ENCODE assay signal across 12 mouse cellular contexts in genomic region chr9:122836126-122836525, GRCm38 (mm10). TPM values are rescaled to one million over a fixed set of nuclear protein-coding genes. Genes with fewer than 3 reads are reported as not detected.
DNase-seq lines count a peak whose midpoint lies in the region; ATAC-seq lines count a peak whose summit lies in the region.
"Had no signal": no experiment of that assay in that cellular context is flagged by ENCODE, and none has a peak within 500 bp of the region (broad histone marks: within the 10 kb centered on the region; RNA-seq: fewer than 3 reads in every experiment).

No protein-coding gene starts in this region.

- peak; percentile 11 for DNase-seq in urinary bladder, postnatal 14 days (ENCODE audit: low spot score)
- DNase-seq in urinary bladder, postnatal 25 days (ENCODE audit: low spot score): no peak
- no peak for DNase-seq in adrenal gland, adult 2 months
- no peak for DNase-seq in gastrocnemius, adult 8-10 months (ENCODE audit: low spot score in 2 of 2)
- DNase-seq: kidney, adult 11 months had no signal

- no peaks in the 10 kb centered on the region for H3K4me1 ChIP-seq in intestine, embryonic 16.5 days (ENCODE audit: control insufficient read depth, insufficient read depth, low read length)
- peaks cover 11% of the 10 kb centered on the region for H3K4me1 ChIP-seq in intestine, embryonic 15.5 days (replicated peaks)
- peaks cover 12% of the 10 kb centered on the region; the same call in 1 of the 2 replicates for H3K4me1 ChIP-seq in hindbrain, embryonic 15.5 days (replicated peaks)

- ATAC-seq in intestine, embryonic 16.5 days: no peak
- ATAC-seq in intestine, embryonic 15.5 days: no peak
- ATAC-seq in hindbrain, embryonic 15.5 days (ENCODE audit: low FRiP score, low read depth): peak; percentile 34; the same call in 1 of the 2 replicates

- H3K36me3 ChIP-seq in intestine, embryonic 16.5 days (ENCODE audit: control insufficient read depth, insufficient read depth, low read length): no peaks in the 10 kb centered on the region
- no peaks in the 10 kb centered on the region for H3K36me3 ChIP-seq in intestine, embryonic 15.5 days
- H3K36me3 ChIP-seq in hindbrain, embryonic 15.5 days: 0 out of 2 replicates have a peak, but pooled peaks cover 10% of the 10 kb centered on the region

- 68% methylated on average over 9 of the region's 9 CpGs for WGBS in intestine, embryonic 16.5 days
- WGBS in intestine, embryonic 15.5 days: 72% methylated on average over 9 of the region's 9 CpGs
- WGBS in hindbrain, embryonic 15.5 days: 72% methylated on average over 9 of the region's 9 CpGs

- no peak overlapping the region for H3K4me3 ChIP-seq in intestine, embryonic 16.5 days (ENCODE audit: low read length)
- H3K4me3 ChIP-seq in intestine, embryonic 15.5 days (replicated peaks): no peak overlapping the region
- H3K4me3 ChIP-seq in hindbrain, embryonic 15.5 days: no peak overlapping the region
- H3K4me3 ChIP-seq: heart, embryonic 13.5 days had no signal

- H3K4me2 ChIP-seq in intestine, embryonic 16.5 days (ENCODE audit: low read depth, low read length): no peak overlapping the region
- no peak overlapping the region for H3K4me2 ChIP-seq in intestine, embryonic 15.5 days (replicated peaks)
- H3K4me2 ChIP-seq in hindbrain, embryonic 15.5 days: no peak overlapping the region
- H3K4me2 ChIP-seq: heart, embryonic 13.5 days had no signal

- no peaks in the 10 kb centered on the region for H3K27me3 ChIP-seq in intestine, embryonic 16.5 days (replicated peaks; ENCODE audit: control insufficient read depth, insufficient read depth, low read length)
- H3K27me3 ChIP-seq in intestine, embryonic 15.5 days (replicated peaks): no peaks in the 10 kb centered on the region
- H3K27me3 ChIP-seq in hindbrain, embryonic 15.5 days: no peaks in the 10 kb centered on the region
- H3K27me3 ChIP-seq: heart, embryonic 13.5 days had no signal

- H3K9me3 ChIP-seq in intestine, embryonic 16.5 days (ENCODE audit: control insufficient read depth, low read length): no peaks in the 10 kb centered on the region
- H3K9me3 ChIP-seq in intestine, embryonic 15.5 days: no peaks in the 10 kb centered on the region
- H3K9me3 ChIP-seq in hindbrain, embryonic 15.5 days: no peaks in the 10 kb centered on the region
- H3K9me3 ChIP-seq: heart, embryonic 13.5 days had no signal

- H3K27ac ChIP-seq in intestine, embryonic 16.5 days (ENCODE audit: low read length): peak overlapping the region; percentile 30; the same call in 1 of the 2 replicates
- H3K27ac ChIP-seq in intestine, embryonic 15.5 days: no peak overlapping the region
- peak overlapping the region; percentile 46 for H3K27ac ChIP-seq in hindbrain, embryonic 15.5 days (replicated peaks)
- H3K27ac ChIP-seq: heart, embryonic 13.5 days had no signal

- H3K9ac ChIP-seq in intestine, embryonic 16.5 days (ENCODE audit: low read depth, low read length): no peak overlapping the region
- no peak overlapping the region for H3K9ac ChIP-seq in intestine, embryonic 15.5 days
- no peak overlapping the region for H3K9ac ChIP-seq in hindbrain, embryonic 15.5 days
- H3K9ac ChIP-seq: heart, embryonic 13.5 days had no signal

RNA-seq across cellular contexts. Expression of gene Gm35549, which starts 7.7 kb away (rescaled TPM):
- polyA plus RNA-seq in intestine, embryonic 16.5 days (2015; fragmentation: Nextera tagmentation; extraction: Ambion mirVana): 0.23 TPM in 1 of 2 replicates, not detected in the other
- polyA plus RNA-seq in intestine, embryonic 15.5 days (2015; fragmentation: Nextera tagmentation; extraction: Ambion mirVana): 0.29 TPM in 1 of 2 replicates, not detected in the other
- 0.53 and 0.66 TPM in 2 replicates for polyA plus RNA-seq in hindbrain, embryonic 15.5 days (2015; fragmentation: Nextera tagmentation; extraction: Ambion mirVana)
- total RNA-seq in adrenal gland, adult 2 months (2021): not detected
- not detected in 2 replicates for polyA plus RNA-seq in adrenal gland, adult 2 months (2012; rRNA removed)
- not detected for total RNA-seq in gastrocnemius, adult 8-10 months (2022)
- total RNA-seq: left cerebral cortex, postnatal 4 days; megakaryocyte progenitor cell, adult 5-6 weeks had no signal
- polyA plus RNA-seq: frontal cortex, adult 2 months; heart, embryonic 13.5 days had no signal

RNA-seq across cellular contexts. Expression of gene Zfp445, which starts 29.7 kb away (rescaled TPM):
- 41.3 and 41.5 TPM in 2 replicates for polyA plus RNA-seq in intestine, embryonic 16.5 days (2015; fragmentation: Nextera tagmentation; extraction: Ambion mirVana)
- 46.6 and 48.3 TPM in 2 replicates for polyA plus RNA-seq in intestine, embryonic 15.5 days (2015; fragmentation: Nextera tagmentation; extraction: Ambion mirVana)
- polyA plus RNA-seq in hindbrain, embryonic 15.5 days (2015; fragmentation: Nextera tagmentation; extraction: Ambion mirVana): 96.3 and 96.8 TPM in 2 replicates
- 100 to 1,000 TPM in 1 of 2 experiments, 10 to 100 TPM in 1; 71.4 to 109 TPM for total RNA-seq in adrenal gland, adult 2 months (2021)
- polyA plus RNA-seq in adrenal gland, adult 2 months (2012; rRNA removed): 15.5 and 30.5 TPM in 2 replicates
- total RNA-seq in gastrocnemius, adult 8-10 months (2022): 10 to 100 TPM; 24.8 to 35.2 (median 34.0) TPM

RNA-seq across cellular contexts. Expression of gene Tcaim, which starts 30.8 kb away (rescaled TPM):
- 5.5 and 5.6 TPM in 2 replicates for polyA plus RNA-seq in intestine, embryonic 16.5 days (2015; fragmentation: Nextera tagmentation; extraction: Ambion mirVana)
- polyA plus RNA-seq in intestine, embryonic 15.5 days (2015; fragmentation: Nextera tagmentation; extraction: Ambion mirVana): 5.1 and 5.7 TPM in 2 replicates
- polyA plus RNA-seq in hindbrain, embryonic 15.5 days (2015; fragmentation: Nextera tagmentation; extraction: Ambion mirVana): 7.7 and 8.5 TPM in 2 replicates
- 10 to 100 TPM; 19.2 to 23.5 TPM for total RNA-seq in adrenal gland, adult 2 months (2021)
- polyA plus RNA-seq in adrenal gland, adult 2 months (2012; rRNA removed): 3.8 and 5.0 TPM in 2 replicates
- 10 to 100 TPM; 21.3 to 23.3 (median 21.9) TPM for total RNA-seq in gastrocnemius, adult 8-10 months (2022)

RNA-seq across cellular contexts. Expression of gene Zkscan7, which starts 49.4 kb away (rescaled TPM):
- 3.7 and 4.3 TPM in 2 replicates for polyA plus RNA-seq in intestine, embryonic 16.5 days (2015; fragmentation: Nextera tagmentation; extraction: Ambion mirVana)
- 2.8 and 3.4 TPM in 2 replicates for polyA plus RNA-seq in intestine, embryonic 15.5 days (2015; fragmentation: Nextera tagmentation; extraction: Ambion mirVana)
- 3.3 and 4.5 TPM in 2 replicates for polyA plus RNA-seq in hindbrain, embryonic 15.5 days (2015; fragmentation: Nextera tagmentation; extraction: Ambion mirVana)
- total RNA-seq in adrenal gland, adult 2 months (2021): 1 to 10 TPM; 5.6 to 6.5 TPM
- polyA plus RNA-seq in adrenal gland, adult 2 months (2012; rRNA removed): 2.0 and 4.0 TPM in 2 replicates
- 1 to 10 TPM; 3.9 to 4.6 (median 4.4) TPM for total RNA-seq in gastrocnemius, adult 8-10 months (2022)
